Mouse (Mus musculus): Measurements from ENCODE around the gene Gabrg3.

- TF ChIP-seq POLR2A (IDR thresholded peaks at IDR 0.05; ENCODE audit: insufficient read depth, low read depth, low read length) (no peak), EP300 (IDR thresholded peaks at IDR 0.05; ENCODE audit: insufficient read depth, low read depth, low read length) (no peak), CTCF (IDR thresholded peaks at IDR 0.05) (no peak)
These were observed 72.0 kb downstream of the Gabrg3 start for GRCm38 (mm10) chr7:57314971-57315370.
